Mouse (Mus musculus) layer of hippocampus, adult 2 months (tissue): ENCODE measurements around the gene Gpx3. TPM values are rescaled to one million over a fixed set of nuclear protein-coding genes. Genes with fewer than 3 reads are reported as not detected.

Source experiments
- DNase-seq, 2 experiments: peaks; one replicate each; pipeline ENCODE4 v3.0.0; 2022; ENCODE audit warnings: low spot score in 2 of 2
- H3K27ac ChIP-seq: fragments of 200-600 bp; 2 replicates; pipeline ENCODE4 v1.8.1; 2022
- H3K4me3 ChIP-seq: fragments of 200-600 bp; 2 replicates; pipeline ENCODE4 v1.8.1; 2022; ENCODE audit warnings: mild to moderate bottlenecking
- CTCF ChIP-seq: fragments of 200-600 bp; conservative IDR thresholded peaks from 2 replicates; pipeline ENCODE4 v1.8.1; 2022; ENCODE audit warnings: antibody characterized with exemption, mild to moderate bottlenecking, moderate library complexity
- total RNA-seq, 2 experiments: library from RNA; stranded (reverse); gene quantifications; 2 replicates each; pipeline ENCODE4 v1.2.3; 2021

Gpx3 gene
- total RNA-seq, 2 experiments from 2014 or later: 3.9 to 4.0 TPM

DNA sequence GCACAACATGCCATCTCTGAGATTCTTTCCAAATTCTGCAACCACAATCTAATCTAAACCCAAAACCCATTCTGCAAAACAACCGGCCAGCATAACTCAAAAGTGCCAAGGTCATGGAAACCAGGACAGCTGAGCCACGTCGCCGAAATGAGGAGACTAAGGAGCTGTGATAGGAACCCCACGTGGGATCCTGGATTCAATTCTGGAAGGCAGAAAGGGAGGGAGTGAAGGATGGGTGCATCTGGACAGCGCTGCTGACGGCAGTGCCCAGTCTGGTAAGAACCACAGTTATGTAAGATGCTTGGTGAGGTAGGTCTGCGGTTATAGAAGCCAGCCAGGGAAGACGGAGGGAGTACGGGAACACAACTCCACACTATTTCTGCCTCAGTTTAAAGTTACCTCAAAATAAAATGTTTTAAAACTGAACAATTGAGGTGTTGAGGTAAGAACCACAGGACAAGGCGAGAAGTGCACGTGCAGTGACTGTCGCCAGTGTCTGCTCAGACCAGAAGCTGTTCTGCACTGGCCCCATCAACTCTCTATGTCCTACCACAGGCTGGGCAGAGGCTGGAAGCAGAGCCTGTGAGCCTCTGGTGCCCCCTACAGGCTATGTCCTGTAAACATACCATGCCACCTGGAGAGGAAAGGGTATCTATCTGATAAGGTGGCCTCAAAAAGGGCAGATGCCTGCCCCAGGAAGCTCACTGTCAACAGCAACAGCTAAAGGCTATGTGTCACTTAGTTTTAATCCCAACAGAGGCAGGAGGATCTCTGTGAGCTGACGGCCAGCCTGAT is 25.3 kb downstream of the Gpx3 start:
- no peak overlapping the region for H3K4me3 ChIP-seq
- no peak overlapping the region for H3K27ac ChIP-seq
- peak; percentile 94 for TF ChIP-seq CTCF
- peak; percentile 52 to 77 for DNase-seq

DNA sequence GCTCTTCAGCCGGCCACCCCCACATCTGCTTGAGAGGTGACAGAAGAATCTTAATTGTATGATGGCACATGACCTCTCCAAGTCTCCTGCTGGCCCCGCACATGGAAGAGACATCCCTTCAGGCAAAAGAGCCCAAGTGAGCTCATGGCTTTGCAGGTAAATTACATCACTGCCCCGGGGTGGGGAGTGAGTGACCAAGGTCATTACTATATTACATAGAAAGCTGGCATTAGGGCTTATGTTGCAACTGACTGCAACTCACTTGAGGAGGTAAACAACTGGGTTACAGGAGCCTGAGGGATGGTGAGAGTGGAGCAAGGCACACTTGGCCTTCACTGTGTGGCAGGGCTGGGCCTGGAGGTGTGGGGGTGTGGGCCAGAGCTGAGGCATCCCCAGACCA is 26.0 kb downstream of the Gpx3 start:
- no peak overlapping the region for H3K4me3 ChIP-seq
- TF ChIP-seq CTCF: no peak
- no peak for DNase-seq
- H3K27ac ChIP-seq: no peak overlapping the region

DNA sequence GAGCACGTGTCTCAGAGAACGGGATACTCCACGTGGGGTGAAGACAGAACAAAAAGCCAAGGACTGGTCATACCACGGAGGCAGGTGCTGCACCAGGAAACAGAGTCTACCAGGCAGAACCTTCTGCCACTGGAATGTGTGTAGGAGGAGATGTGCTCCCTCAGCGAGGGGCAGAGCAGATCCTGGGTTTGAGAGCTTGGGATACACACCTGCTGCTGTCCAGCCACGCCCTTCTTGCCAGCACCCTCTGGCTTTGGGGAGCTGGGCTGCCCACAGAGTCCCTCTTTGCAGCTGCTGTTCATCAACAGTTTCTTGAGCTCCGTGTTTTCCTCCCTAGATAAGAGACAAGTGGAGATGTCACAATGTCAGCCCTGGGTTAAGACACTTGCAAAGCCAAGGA is 26.6 kb downstream of the Gpx3 start:
- no peak overlapping the region for H3K4me3 ChIP-seq
- DNase-seq: no peak
- no peak for TF ChIP-seq CTCF
- H3K27ac ChIP-seq: no peak overlapping the region

DNA sequence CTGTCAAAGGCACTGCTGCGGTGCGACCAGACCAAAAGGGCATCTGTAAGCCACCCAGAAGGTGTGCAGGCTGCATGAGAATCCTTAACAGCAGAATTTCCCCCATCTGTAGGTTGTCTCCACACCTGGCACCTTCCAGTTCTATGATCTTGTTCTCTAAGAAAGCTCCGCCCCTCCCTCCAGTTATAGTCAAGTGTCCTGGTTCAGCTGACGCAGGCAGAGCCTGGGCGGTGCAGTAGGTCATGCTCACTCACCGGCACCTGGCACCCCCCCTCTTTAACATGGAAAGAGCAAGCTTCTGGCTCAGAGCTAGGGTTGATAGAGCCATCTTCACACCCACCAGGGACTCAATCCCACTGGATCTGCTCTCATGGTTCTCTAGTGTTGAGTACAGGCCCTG is 27.0 kb downstream of the Gpx3 start:
- no peak overlapping the region for H3K4me3 ChIP-seq
- TF ChIP-seq CTCF: no peak
- H3K27ac ChIP-seq: no peak overlapping the region
- DNase-seq: no peak

DNA sequence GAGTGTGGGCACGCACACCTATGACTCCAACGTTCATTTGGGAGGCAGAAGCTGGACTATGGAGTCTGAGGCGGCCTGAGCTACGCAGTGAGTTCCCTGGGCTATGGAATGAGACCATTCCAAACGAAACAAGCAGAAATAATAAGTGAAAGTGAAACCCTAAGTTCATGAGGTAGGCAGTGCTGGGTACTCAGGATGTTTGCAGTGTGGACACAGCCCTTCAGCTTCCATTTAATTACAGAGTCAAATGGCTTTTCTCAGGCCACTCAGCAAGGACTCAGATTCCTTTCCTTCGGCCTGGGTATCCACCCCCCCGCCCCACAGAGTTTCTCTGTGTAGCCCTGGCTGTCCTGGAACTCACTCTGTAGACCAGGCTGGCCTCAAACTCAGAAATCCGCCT is 27.5 kb downstream of the Gpx3 start:
- TF ChIP-seq CTCF: no peak
- no peak overlapping the region for H3K27ac ChIP-seq
- no peak for DNase-seq
- no peak overlapping the region for H3K4me3 ChIP-seq

DNA sequence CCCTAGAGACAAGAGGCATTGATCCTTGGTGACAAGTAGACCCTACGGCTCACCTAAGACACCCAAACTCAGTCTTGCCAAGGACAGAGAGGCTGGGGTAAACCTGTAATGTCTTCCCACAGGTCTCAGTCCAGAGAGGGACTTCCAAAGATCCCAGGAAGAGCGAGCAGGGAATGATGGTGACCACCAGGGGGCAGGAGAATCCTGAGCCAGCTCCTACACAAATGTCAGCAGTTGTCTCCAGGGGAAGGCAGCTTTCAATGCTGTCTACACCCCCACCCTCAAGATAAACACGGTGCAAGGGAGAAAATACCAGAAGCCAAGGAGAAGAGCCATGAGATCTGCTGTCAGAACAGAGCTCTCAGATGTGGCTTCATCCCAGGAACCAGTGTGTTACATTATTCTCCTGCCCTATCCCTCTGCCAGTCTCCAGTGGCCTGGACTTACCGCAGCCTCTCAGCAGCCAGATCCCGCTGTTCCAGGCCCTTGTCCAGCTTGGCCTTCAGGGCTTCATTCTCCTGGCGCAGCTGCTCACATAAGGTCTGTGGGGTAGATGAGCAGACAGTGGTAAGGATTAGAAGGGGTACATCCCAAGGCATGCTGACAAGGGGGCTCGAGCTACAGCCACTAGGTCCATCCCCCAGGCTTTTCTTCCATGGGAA is 28.2 kb downstream of the Gpx3 start:
- H3K4me3 ChIP-seq: no peak overlapping the region
- TF ChIP-seq CTCF: peak; percentile 89
- peak overlapping the region; percentile 60; the same call in 1 of the 2 replicates for H3K27ac ChIP-seq
- peak; percentile 49 to 68 for DNase-seq

DNA sequence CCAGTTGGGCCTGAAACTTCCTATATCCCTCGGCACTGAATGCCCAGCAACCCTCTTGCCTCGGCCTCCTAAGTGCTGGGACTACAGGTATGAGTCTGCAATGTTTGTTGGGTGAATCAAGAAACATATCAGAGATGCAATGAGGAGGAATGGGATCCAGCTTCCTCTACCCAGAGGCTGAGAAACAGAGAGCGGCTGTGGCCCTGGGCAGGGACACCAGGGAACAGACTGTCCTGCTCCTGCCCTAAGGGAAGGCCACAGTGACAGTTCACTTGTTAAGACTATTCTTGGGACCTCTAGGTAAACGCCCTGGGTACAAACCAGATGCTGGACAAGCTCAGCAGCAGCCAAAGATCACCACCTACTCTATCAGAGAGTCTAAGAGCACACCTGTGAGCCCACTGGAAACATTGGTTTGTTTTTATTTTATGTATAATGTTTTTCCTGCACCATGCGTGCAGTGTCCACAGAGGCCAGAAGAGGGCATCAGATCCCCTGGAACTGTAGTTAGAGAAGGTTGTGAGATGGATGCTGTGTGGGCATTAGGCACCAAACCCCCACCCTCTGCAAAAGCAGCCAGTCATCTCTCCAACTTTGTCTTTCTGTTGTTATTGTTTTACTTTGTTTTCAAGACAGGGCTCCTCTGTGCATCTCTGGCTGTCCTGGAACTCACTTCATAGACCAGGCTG is 29.3 kb downstream of the Gpx3 start:
- DNase-seq: peak in 1 of 2 experiments; percentile 63
- no peak overlapping the region for H3K4me3 ChIP-seq
- H3K27ac ChIP-seq: no peak overlapping the region
- peak; percentile 88 for TF ChIP-seq CTCF

DNA sequence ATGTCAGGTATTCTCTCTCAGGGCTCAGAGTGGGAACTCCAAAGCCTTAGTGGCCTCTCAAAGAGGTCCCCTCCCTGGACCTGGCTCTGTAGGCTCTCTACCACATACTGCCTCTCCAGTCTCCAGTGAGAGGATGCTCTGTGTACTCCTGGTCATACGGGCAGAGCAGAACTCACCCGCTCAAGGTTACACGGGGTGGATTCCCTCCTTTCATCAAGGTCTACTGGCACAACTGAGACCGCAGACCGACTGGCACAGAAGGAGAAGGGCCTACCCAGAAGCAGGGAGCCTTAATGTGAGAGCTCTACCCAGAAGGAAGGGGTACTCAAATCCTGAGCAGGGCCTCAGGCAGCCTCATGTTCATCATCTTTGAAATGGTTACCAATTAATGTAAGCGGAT is 30.3 kb downstream of the Gpx3 start:
- DNase-seq: no peak
- TF ChIP-seq CTCF: no peak
- Histone ChIP-seq H3K27ac (no peak overlapping the region), H3K4me3 (no peak overlapping the region)

DNA sequence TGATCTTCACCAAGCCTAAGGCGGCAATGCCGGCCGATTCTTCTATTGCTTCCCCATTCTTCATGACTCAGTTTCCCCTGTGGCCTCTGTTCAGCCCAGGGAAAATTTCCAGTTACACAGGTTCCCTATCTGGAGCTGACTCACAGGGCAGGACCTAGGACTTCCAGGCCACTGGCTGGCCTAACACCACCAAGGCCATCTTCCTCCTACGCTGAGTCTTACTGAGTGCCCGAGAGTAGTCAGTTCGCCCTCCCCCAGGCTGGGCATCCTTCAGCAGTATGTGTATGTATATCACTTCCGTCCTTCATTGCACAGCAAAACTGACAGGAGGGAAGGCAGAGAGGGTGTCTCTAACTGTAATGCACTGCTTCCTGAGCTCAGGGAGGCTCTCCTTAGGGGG is 31.9 kb downstream of the Gpx3 start:
- Histone ChIP-seq H3K27ac (no peak overlapping the region), H3K4me3 (no peak overlapping the region)
- no peak for DNase-seq
- no peak for TF ChIP-seq CTCF

DNA sequence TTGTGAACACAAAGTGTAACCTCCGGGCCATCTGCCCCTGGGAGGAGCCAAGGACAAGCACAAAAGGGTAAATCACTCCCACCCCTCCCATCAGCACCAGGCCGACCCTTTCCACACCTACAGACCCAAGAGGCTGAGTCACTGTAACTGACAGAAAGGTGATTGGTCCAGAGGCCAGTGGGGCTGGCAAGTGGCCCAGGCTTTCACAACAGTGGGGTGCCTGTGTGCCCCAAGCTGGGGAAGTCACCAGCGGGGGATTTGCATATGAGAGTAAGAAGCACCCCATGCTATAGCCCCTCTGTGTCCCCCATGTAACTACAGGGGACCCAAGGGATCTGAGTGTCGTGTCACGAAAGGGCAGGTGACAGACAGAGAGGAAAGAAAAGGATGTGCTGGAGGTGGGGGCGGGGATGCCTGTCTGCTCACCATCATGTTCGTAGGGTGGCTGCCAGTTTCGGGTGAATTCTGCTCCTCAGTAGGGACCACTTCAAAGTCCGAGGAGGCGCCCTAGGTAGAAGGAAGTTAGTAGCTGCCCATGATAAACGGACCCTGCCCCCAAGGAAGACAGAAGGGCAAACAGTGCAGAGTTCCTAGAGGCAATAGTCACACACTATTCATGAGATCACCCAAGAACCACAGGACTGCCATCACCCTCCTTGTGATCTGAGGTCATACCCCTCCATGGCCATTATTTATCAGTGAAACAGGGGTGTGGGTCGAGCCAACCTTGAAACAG is 34.0 kb downstream of the Gpx3 start:
- Histone ChIP-seq H3K27ac (no peak overlapping the region), H3K4me3 (no peak overlapping the region)
- DNase-seq: no peak
- TF ChIP-seq CTCF: no peak

DNA sequence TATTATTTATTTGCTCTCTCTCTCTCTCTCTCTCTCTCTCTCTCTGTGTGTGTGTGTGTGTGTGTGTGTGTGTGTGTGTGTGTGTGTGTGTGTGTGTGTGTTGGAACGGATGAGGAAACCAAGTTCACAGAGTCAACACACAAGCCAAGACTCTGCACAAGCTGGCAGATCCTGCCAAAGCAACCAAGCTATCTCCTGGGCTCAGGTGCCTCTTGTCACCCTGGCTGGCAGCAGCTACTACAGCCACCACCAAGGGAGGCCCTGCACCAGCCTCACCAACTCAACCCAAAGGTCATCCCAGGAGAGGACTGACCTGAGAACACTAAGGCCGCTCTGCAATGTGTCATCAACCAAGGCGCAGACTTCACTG is 34.5 kb downstream of the Gpx3 start:
- no peak for DNase-seq
- Histone ChIP-seq H3K27ac (no peak overlapping the region), H3K4me3 (no peak overlapping the region)
- no peak for TF ChIP-seq CTCF

DNA sequence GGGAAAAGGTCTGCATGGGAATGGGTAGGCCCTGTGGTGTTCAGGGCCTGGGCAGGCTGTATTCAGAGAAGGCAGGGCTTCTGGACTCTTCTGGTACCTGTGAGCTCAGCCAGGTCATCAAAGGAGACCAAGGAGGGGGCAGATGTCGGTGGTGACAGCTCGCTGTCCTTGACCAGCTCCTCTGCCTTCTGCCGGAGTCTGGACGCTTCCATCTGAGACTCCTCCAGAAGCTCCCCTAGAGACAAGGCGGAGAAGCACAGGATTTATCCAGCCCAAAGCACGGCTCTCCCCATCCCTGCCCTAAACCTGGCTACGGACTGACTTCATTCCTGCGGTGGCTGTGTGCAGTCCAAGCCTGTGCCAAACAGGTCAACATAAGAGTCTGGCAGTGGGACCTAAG is 37.2 kb downstream of the Gpx3 start:
- no peak for DNase-seq
- peak overlapping the region; percentile 67 for H3K27ac ChIP-seq
- H3K4me3 ChIP-seq: no peak overlapping the region
- TF ChIP-seq CTCF: no peak

DNA sequence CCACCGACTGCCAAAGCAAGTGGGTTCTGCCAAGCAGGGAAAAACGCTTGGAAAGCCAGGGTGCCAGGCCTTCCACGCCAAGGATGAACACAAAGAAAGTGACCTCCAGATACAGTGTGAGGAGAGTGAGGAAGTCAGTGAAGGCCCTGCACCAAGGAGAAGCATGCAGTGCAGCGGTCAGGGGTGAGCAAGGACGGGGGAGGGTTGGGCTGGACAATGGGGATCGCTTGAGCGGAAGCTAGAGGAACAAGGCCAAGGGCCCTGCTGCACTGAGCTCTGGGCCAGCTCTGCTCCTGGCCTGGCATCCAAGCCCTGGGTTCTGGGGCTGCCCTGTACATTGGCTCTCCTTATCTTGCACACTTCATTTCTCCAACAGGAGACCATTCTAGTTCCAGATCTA is 37.8 kb downstream of the Gpx3 start:
- DNase-seq: no peak
- no peak for TF ChIP-seq CTCF
- Histone ChIP-seq H3K27ac (peak overlapping the region; percentile 67), H3K4me3 (no peak overlapping the region)
